Mouse (Mus musculus) fat pad, adult 2 months (tissue): Measurements from ENCODE around the gene Ppfia3.
"Not testable (repeated sequence)": the region's sequence is repeated elsewhere in the genome, so short reads cannot be mapped to it uniquely, and the experiment has no call there.

ENCODE experiments used
- DNase-seq: peaks from one replicate; pipeline ENCODE4 v3.0.0-alpha.2; 2011; ENCODE audit warnings: low read depth, low spot score; ENCODE audit errors: extremely low read depth

Gene Ppfia3

DNA sequence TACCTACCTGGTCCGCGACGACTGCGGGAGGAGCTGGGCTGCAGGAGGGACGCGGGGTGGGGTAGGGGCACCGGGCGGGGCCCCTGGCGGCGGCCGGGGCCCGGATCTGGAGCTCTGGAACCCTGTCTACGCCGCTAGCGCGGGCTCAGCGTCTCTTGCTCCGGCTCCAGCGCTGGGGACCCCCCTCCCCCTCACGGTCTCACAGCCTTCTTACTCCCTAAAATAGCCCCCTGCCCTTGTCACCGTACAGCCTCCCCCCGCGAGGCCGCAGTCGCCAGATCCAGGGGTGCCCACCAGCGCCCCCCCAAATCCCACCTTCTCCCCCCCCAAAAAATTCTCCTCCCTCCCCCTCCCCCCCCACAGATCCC, at the start of gene Ppfia3:
TSS of gene Ppfia3 (minus strand) at position 368 of the 368 bp plus-strand sequence.
- no peak for DNase-seq

DNA sequence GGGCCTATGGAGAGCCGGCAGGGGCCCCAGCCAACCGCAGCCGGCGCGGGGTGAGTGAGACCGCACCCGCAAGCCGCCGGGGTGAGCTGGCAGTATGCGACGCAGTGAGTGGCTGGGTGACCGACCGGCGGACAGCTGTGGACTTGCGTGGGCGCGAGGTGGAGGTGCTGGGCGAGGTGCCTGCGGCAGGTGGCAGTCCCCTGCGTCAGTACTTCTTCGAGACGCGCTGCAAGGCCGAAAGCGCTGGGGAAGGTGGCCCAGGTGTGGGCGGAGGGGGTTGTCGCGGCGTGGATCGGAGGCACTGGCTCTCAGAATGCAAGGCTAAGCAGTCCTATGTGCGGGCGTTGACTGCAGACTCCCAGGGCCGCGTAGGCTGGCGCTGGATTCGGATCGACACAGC, 48.8 kb upstream of the Ppfia3 start:
- no peak for DNase-seq

DNA sequence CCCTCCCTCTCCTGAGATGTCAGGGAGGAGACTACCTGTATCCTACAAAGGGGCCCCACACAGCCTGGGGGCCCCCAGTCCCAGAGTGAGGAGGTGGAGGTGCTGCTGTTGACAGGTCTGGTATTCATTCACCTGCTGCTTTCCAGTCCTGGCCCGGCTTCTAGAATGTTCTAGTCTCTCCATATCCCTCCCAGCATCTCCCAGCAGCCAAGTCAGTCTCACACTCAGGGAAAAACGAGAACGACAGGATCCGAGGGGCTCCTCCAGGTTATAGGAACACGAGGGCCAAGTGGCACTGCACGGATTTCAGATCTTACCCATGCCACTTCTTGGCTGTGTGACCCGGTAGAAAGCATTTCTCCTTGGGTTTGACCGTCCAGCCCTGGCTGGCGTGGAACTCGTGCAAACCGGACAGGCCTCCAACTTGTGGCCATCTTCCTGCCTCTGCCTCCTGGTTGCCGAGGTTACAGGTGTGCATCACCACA, 48.0 kb upstream of the Ppfia3 start:
- no peak for DNase-seq

DNA sequence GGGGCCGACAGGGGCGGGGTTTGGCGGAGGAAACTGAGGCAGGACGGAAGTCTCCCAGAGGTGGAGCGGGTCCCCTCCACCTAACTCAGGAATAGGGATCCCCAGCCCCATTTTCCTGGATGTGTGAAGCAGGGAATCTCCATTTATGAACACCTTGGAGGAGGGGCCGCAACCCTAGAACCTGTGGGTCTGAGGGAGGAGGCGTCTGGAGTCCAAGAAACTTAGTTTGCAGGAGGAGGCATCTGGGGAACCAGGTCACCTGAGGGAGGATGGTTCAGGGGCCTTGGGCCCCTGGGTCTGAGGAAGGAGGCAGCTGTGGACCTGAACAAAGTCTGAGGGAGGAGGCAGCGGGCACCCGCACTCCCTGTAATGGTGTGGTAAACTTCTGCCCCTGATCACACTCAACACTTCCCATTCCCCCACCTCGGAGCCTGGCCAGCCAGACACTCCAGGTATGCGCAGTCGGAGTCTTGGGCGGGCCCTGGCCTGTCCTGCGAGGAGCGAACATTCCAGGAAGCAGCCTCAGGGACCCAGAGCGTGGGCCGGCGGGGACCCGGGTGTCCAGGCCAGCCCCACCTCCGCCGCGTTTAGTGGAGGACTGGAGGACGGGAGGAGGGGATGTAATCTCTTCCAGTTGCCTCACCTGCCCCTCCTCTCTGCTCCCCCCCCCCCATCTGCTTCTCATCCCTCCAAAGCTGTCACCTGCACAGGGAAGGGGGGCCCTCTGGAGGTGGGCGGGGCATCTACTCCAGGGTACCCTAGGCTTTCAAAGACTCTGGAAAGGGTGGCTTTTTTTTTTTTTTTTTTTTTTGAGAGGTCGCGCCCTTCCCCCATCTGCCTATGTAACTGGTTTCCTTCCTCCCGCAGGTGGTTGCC, 47.3 kb upstream of the Ppfia3 start:
- DNase-seq = no peak

DNA sequence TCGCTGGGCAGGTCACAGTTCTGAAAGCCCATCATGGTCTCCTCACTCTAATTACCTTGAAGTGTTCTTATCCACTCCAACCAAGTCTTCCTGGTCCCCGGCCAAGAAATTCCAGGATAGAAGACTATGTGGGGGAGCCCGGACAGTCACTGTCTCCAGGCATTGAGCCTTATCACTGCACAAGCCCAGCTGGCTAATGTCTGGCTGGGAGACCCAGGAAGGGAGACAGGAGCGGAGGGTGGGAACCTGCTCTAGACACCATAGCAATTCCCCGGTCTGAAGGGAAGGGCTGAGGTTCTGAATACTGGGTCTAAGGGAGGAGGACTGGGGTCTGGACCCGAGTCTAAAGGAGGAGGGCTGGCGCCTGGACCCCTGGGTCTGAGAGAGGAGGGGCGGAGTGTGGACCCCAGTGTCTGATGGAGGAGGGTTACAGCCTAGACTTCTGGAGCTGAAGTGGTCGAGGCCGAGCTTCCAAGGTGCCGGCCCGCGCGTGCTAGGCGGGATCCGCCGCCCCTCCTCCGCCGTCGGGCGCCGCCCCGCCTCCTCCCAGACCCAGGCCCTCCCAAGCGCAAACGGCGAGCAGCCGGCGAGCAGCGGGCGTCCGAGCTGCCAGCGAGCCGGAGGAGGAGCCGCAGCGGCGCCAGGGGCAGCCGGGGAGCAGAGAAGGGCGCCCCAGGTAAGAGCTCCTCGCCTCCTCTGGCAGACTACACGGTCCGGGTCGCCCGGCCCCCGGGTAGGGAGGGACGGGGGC, 46.5 kb upstream of the Ppfia3 start, which contains the start of gene Ntf5:
TSS of gene Ntf5 (plus strand) at position 583 of the 751 bp plus-strand sequence.
- no peak for DNase-seq

DNA sequence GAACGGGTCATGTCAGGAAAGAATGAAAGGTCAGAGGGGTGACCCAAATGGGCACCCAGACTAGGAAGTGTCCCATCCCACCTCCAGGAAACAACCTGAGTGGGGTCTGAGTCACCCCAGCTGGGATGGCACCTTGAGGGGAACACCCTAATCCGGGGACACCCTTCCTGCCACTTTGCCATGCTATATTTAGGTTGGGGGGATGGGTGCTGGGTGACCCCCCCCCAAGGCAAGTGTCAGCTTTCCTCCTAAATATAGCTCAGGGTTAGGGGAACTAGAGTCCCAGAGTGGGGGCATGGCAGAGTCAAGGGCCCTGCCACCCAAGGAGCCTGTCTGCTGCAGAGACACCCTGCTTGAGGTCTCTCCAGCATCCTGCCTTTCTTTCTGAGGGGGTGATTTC, 45.6 kb upstream of the Ppfia3 start:
- DNase-seq = no peak

DNA sequence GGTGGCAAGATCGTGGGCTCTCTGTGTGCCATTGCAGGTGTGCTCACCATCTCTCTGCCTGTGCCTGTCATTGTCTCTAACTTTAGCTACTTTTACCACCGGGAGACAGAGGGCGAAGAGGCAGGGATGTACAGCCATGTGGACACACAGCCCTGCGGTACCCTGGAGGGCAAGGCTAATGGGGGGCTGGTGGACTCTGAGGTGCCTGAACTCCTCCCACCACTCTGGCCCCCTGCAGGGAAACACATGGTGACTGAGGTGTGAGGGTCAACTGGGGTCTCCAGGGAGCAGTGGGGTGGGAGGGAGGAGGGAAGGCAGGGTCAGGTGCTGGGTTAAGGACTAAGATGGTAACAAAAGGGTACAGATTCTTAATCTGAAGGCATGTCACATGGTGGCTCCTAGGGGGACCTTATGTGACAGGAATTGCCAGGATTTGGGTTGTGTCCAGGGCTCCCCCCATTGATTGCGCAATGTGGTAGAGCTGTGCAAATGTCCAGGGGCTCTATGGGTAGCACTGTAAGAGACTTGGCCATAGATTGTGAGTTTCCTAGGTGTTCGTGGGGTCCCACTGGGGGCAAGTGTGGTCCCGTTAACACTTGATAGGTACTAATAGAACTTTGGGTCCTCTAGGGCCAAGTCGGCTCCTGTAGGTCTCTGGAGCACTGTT, 42.8 kb upstream of the Ppfia3 start:
- no peak for DNase-seq

DNA sequence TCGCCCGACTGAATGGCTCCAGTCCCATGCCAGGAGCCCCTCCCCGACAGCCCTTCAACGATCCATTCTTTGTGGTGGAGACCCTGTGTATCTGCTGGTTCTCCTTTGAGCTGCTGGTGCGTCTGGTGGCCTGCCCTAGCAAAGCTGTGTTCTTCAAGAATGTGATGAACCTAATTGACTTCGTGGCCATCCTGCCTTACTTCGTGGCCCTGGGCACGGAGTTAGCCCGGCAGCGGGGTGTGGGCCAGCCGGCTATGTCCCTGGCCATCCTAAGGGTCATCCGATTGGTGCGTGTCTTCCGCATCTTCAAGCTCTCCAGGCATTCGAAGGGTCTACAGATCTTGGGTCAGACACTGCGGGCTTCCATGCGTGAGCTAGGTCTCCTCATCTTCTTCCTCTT, 42.1 kb upstream of the Ppfia3 start:
- DNase-seq = no peak

DNA sequence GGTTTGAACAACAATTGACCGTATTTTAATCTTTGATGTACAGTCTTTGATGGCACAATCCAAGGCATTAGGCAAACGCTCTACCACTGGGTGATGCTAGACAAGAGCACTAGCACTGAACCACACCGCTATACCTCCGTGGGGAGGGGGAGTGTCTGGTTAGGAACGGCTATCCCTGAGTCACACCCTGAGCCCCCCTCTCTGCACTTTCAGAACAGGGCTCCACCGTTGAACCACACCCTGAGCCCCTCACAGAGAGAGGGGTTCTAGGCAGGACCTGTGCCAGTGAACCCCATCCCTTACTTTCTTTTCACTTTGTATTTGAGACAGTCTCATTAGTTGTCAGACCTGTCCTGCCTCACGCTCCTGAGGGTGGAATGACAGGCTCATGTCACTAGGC, 41.5 kb upstream of the Ppfia3 start:
- DNase-seq = no peak

DNA sequence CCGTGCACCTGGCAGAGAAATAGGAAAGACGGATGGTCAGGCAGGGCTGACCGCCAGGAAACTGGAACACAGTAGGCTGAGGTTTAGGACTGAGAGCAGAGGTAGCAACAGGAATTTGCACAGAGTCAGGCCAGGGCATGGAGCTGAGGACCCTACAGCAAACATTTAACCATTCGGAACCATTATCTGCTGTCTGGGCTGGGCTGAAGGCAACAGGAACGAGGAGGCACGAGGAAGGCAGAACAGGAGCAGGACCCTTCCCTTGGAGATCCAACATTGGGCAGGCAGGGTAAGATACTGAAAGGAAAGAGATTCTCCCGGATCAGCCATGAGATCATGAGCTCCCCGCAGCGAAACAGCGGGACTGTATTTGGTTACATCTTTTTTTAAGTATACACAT, 41.0 kb upstream of the Ppfia3 start:
- no peak for DNase-seq

DNA sequence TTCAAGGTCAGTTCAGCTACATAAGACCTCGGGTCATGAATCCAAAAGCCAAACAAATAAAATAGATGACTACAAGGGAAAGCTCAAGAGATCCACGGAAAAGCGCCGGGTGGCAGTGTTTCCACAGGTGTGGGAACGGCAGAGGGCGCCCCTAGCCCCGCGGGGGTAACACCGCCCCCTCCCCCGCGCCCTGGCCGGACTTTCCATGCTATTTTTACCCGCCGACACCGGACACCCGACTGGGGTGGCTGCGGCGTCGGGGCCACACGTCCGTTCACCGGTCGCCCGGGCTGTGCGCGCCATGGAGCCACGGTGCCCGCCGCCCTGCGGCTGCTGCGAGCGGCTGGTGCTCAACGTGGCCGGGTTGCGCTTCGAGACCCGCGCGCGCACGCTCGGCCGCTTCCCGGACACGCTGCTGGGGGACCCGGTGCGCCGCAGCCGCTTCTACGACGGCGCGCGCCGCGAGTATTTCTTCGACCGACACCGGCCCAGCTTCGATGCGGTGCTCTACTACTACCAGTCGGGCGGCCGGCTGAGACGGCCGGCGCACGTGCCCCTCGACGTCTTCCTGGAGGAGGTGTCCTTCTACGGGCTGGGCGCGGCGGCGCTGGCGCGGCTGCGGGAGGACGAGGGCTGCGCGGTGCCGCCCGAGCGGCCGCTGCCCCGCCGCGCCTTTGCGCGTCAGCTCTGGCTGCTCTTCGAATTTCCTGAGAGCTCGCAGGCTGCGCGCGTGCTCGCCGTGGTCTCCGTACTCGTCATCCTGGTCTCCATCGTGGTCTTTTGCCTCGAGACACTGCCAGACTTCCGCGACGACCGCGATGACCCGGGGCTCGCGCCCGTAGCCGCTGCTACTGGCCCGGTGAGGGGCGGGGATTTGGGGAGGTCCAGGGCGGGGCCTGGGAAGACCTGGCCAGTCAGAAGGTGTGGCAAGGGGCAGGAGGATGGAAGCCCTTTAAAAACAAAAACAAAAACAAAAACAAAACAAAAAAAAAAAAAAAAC, 39.6 kb upstream of the Ppfia3 start:
- no peak for DNase-seq

DNA sequence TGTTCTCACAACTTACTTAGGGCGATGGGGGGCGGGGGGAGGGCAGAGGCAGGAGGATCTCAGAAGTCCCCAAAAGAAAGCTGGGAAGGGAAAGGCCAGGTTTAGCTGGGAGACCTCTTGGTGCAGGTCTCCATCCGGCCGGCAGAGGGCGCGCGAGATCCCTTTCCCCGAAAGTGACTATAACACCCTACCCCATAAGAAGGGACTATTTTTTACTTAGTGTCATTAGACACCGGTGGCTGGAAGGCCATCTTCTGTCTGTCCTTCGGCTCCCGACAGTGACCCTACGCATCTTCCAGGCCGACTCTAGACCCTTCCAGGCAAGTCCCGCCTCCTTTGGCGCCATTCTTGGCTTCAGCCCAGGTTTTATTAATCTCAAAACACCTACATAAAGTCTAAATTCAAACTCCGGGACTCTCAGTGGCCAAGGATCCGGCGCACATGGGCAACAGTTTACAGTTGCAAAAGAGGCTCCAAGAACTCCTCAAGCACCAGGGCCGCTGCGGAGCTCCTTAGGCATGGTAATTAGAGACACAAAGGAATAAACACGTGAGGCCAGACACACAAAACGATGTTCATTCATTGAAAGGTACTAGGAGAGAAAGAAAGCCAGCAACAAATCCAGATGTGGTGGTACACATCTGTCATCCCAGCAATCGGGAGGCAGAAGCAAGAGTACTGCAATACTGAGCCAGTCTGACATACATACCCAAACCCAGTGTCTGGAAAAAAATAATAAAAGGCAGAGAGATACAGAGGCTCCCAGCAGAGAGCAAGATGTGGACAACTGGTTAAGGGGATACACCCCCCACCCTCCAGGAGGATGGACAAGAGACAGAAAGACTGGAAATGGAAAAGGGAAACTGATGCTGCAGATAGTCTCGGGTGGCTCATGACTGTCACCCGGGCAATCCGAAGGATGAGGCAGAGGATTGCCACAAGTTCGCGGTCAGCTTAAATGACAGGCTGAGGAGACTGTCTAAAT, 38.6 kb upstream of the Ppfia3 start, which contains the start of gene Kcna7:
TSS of gene Kcna7 (plus strand) at position 563 of the 985 bp plus-strand sequence.
- DNase-seq = no peak

DNA sequence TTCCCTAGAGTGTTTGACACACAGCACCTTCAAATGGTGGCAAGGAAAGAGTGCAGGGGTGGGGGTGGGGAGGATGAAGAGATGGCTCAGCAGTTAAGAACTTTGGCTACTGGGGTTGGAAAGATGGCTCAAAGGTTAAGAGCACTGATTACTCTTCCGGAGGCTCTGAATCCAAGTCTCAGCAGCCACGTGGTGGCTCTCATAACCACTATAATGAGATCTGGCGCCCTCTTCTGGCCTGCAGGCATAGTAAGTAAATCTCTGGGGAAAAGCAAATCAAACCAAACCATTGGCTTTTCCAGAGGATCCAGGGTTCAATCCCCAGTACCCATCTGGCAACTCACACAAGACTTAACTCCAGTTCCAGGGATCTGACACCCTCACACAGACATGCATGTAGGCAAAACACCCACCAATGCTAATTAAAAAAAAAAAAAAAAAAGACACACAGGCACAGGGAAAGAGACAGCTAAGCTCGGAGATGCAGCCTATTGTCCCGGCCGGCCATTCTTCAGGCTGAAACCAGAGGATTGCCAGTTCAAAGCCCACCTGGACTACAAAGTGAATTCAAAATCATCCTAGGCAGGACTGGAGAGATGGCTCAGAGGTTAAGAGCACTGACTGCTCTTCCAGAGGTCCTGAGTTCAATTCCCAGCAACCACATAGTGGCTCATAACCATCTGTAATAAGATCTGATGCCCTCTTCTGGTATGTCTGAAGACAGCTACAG, 36.9 kb upstream of the Ppfia3 start:
- no peak for DNase-seq

DNA sequence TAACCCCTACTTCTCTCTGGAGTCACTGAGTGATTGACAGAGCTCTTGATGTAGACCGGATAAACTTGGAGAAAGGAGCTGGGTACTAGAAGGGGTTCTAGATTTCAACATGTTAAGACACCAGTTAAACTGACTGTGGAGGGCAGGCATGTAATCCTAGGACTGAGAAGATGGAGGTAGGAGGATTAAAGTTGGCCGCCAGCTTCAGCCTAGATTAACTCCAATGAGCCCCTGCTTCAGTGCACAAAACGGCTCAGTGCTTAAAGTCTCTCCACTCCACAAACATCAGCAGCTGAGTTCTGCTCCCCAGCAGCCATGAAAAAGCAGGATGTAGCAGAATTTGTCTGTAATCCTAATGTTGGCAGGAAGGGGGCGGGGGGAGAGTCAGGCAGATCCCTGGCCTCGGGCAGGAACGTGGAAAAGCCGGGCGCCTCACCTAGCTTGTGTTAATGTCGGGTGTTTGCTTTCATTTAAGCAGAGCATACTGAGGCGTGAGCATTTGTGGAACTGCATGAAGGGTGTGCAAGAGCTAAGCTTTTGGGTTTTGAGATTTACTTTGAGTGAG, 34.8 kb upstream of the Ppfia3 start:
- no peak for DNase-seq

DNA sequence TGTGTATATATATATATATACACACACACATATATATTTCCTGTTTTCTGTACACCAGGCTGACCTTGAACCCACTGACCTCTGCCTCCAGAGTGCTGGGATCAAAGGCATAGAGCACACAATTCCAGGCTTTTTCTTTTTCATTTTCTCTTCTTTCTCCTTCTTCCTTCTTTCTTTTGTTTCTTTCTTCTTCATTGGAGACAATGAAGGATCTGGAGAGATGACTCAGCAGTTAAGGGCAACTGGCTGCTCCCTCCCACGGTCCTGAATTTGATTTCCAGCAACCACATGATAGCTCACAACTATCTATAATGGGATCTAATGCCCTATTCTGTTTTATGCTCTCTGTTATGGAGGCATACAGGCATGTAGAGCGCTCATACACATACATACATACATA, 30.0 kb upstream of the Ppfia3 start:
- DNase-seq = no peak

DNA sequence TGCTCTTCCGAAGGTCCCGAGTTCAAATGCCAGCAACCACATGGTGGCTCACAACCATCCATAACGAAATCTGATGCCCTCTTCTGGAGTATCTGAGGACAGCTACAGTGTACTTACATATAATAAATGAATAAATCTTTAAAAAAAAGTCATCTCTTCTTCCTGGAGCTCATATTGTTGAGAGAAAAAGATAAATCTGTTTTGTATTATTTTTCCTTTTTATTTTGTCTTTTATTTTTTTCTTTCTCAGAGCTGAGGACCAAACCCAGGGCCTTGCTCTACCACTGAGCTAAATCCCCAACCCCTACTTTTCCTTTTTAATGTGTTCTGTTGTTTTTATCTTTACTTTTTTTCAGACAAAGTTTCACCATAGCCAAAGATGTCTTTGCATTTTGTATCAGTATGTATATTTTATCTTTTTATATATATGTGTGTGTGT, 29.5 kb upstream of the Ppfia3 start:
- DNase-seq = not testable (repeated sequence)

DNA sequence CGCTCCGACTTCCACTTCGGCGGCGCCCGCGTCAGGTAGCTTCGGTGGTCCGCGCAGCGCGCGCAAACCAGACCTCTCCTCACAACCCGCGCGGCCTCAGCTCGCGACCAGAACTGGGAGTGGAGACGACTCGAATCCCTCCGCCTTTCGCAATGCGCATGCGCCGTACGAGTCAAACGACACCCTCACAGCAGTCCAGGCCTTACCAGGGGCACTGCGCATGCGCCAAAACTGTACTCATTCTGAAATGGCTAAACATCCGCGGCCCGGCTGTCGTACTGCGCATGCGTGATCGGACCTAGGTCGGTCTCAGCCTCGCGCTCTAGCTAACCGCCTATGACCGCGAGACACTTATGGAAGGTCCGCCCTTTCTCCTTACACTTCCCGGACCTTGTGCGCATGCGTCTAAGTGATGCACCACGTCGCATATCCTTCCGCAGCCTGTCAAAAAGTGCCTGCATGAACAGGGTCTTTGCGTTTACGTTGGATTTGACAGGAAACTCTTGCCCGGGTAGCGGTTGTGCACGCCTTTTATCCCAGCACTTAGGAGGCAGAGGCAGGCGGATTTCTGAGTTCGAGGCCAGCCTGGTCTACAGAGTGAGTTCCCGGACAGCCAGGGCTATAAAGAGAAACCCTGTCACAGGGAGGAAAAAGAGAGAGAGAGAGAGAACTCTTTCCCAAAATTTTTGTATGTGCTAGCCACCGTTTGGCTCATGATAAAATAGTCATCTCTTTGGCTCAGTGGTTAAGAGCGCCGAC, 28.9 kb upstream of the Ppfia3 start, which contains the start of gene Snrnp70:
TSS of gene Snrnp70 (minus strand) at position 165 of the 759 bp plus-strand sequence.
- peak; percentile 98 for DNase-seq
